Mouse (Mus musculus) midbrain, embryonic 15.5 days (tissue): ENCODE results near the gene Tssk4. TPM values are rescaled to one million over a fixed set of nuclear protein-coding genes. Genes with fewer than 3 reads are reported as not detected.

ENCODE experiments used
- ATAC-seq: fragments of 200-750 bp; cut with Nextera tagmentation; replicated peaks from 2 replicates; pipeline ENCODE4 v1.8.0; 2017; ENCODE audit warnings: moderate TSS enrichment
- H3K27ac ChIP-seq: fragments of 300-500 bp; sonication (generic); 2 replicates; pipeline ENCODE4 v1.5.1; 2015; ENCODE audit warnings: mild to moderate bottlenecking, inconsistent platforms
- H3K27me3 ChIP-seq: fragments of 300-500 bp; sonication (generic); replicated peaks from 2 replicates; pipeline ENCODE4 v1.6.1; 2015; ENCODE audit warnings: inconsistent platforms
- H3K36me3 ChIP-seq: fragments of 300-500 bp; sonication (generic); replicated peaks from 2 replicates; pipeline ENCODE4 v1.6.1; 2015; ENCODE audit warnings: inconsistent platforms
- H3K4me1 ChIP-seq: fragments of 300-500 bp; sonication (generic); 2 replicates; pipeline ENCODE4 v1.6.1; 2015; ENCODE audit warnings: inconsistent platforms
- H3K4me2 ChIP-seq: fragments of 300-500 bp; sonication (generic); 2 replicates; pipeline ENCODE4 v1.6.1; 2015; ENCODE audit warnings: inconsistent platforms, mild to moderate bottlenecking, moderate library complexity
- H3K4me3 ChIP-seq: fragments of 300-500 bp; sonication (generic); 2 replicates; pipeline ENCODE4 v1.5.1; 2015; ENCODE audit warnings: mild to moderate bottlenecking, inconsistent platforms
- H3K9ac ChIP-seq: fragments of 300-500 bp; sonication (generic); 2 replicates; pipeline ENCODE4 v1.6.1; 2015; ENCODE audit warnings: mild to moderate bottlenecking, inconsistent platforms
- H3K9me3 ChIP-seq: fragments of 300-500 bp; sonication (generic); 2 replicates; pipeline ENCODE4 v1.6.1; 2016; ENCODE audit warnings: inconsistent platforms
- WGBS: fragments of 180-500 bp; shearing (Covaris S2); methylation state at CpG from one replicate; pipeline ENCODE4 v1.1.7; 2015; ENCODE audit warnings: mixed read lengths; 5-methylcytosine and 5-hydroxymethylcytosine counted together
- polyA plus RNA-seq: library from polyadenylated mRNA; unstranded; fragments of >200 nt; fragmentation: Nextera tagmentation; extraction: Ambion mirVana; gene quantifications from 2 replicates; pipeline ENCODE4 v1.2.1, GENCODE M21; 2015

Gene Tssk4
- polyA plus RNA-seq = 0.41 and 0.43 TPM in 2 replicates

GRCm38 (mm10) chr14:55649884-55650283 lies at the start of gene Tssk4:
Gene Tssk4, plus strand, starts transcription at chr14:55650184.
- no peaks in the 10 kb centered on the region for H3K36me3 ChIP-seq
- H3K4me1 ChIP-seq = peaks cover 7% of the 10 kb centered on the region; the same call in 1 of the 2 replicates
- no peak within 1 kb of the TSS for H3K27ac ChIP-seq
- H3K27me3 ChIP-seq = no peaks in the 10 kb centered on the region
- 89% methylated on average over 2 of the region's 2 CpGs for WGBS
- no peak for ATAC-seq
- H3K4me2 ChIP-seq = no peak within 1 kb of the TSS
- no peak within 1 kb of the TSS for H3K4me3 ChIP-seq
- no peaks in the 10 kb centered on the region for H3K9me3 ChIP-seq
- no peak within 1 kb of the TSS for H3K9ac ChIP-seq

GRCm38 (mm10) chr14:55603271-55603632 lies 46.7 kb upstream of the Tssk4 start, which contains the start of gene Irf9:
Gene Irf9, plus strand, starts transcription at chr14:55603571.
- H3K4me1 ChIP-seq = peaks cover 8% of the 10 kb centered on the region
- no peaks in the 10 kb centered on the region for H3K27me3 ChIP-seq
- WGBS = 87% methylated on average over 7 of the region's 7 CpGs
- H3K4me2 ChIP-seq = peak within 1 kb of the TSS; percentile 41
- peaks cover 59% of the 10 kb centered on the region for H3K36me3 ChIP-seq
- H3K4me3 ChIP-seq = peak within 1 kb of the TSS; percentile 26
- no peaks in the 10 kb centered on the region for H3K9me3 ChIP-seq
- 0 out of 2 replicates have a peak within 1 kb of the TSS, but pooled peaks have one; percentile 38 for H3K27ac ChIP-seq
- no peak; the same call in 1 of the 2 replicates for ATAC-seq
- 0 out of 2 replicates have a peak within 1 kb of the TSS, but pooled peaks have one; percentile 2 for H3K9ac ChIP-seq

- Histone ChIP-seq H3K4me2 (peak overlapping the region; percentile 41), H3K9me3 (no peaks in the 10 kb centered on the region), H3K4me1 (peaks cover 8% of the 10 kb centered on the region), H3K27me3 (no peaks in the 10 kb centered on the region), H3K36me3 (peaks cover 58% of the 10 kb centered on the region), H3K27ac (0 out of 2 replicates have a peak overlapping the region, but pooled peaks have one; percentile 38), H3K9ac (0 out of 2 replicates have a peak overlapping the region, but pooled peaks have one; percentile 2), H3K4me3 (peak overlapping the region; percentile 26)
- peak; percentile 90 for ATAC-seq
- WGBS = 22% methylated on average over 19 of the region's 19 CpGs
Measured at GRCm38 (mm10) chr14:55603633-55604576, 46.1 kb upstream of the Tssk4 start.

- Histone ChIP-seq H3K9me3 (no peaks in the 10 kb centered on the region), H3K4me3 (no peak overlapping the region), H3K4me1 (peaks cover 8% of the 10 kb centered on the region), H3K4me2 (no peak overlapping the region), H3K27ac (no peak overlapping the region), H3K9ac (no peak overlapping the region), H3K27me3 (no peaks in the 10 kb centered on the region), H3K36me3 (peaks cover 57% of the 10 kb centered on the region)
- ATAC-seq = no peak
- 94% methylated on average over 11 of the region's 11 CpGs for WGBS
Measured at GRCm38 (mm10) chr14:55604823-55605222, 45.2 kb upstream of the Tssk4 start.

- Histone ChIP-seq H3K9ac (no peak overlapping the region), H3K27me3 (no peaks in the 10 kb centered on the region), H3K4me2 (no peak overlapping the region), H3K4me3 (no peak overlapping the region), H3K36me3 (peaks cover 49% of the 10 kb centered on the region), H3K4me1 (peaks cover 8% of the 10 kb centered on the region), H3K9me3 (no peaks in the 10 kb centered on the region), H3K27ac (no peak overlapping the region)
- WGBS = 94% methylated on average over 16 of the region's 16 CpGs
- no peak for ATAC-seq
Measured at GRCm38 (mm10) chr14:55605743-55606459, 44.1 kb upstream of the Tssk4 start.

- Histone ChIP-seq H3K4me1 (peaks cover 8% of the 10 kb centered on the region), H3K27me3 (no peaks in the 10 kb centered on the region), H3K4me2 (no peak overlapping the region), H3K9me3 (no peaks in the 10 kb centered on the region), H3K27ac (no peak overlapping the region), H3K4me3 (no peak overlapping the region), H3K36me3 (peaks cover 32% of the 10 kb centered on the region), H3K9ac (no peak overlapping the region)
- no peak for ATAC-seq
- WGBS = 98% methylated on average over 6 of the region's 6 CpGs
Measured at GRCm38 (mm10) chr14:55608339-55608738, 41.6 kb upstream of the Tssk4 start.

GRCm38 (mm10) chr14:55613346-55613745 lies 36.6 kb upstream of the Tssk4 start:
- no peaks in the 10 kb centered on the region for H3K9me3 ChIP-seq
- H3K27me3 ChIP-seq = no peaks in the 10 kb centered on the region
- H3K36me3 ChIP-seq = peaks cover 13% of the 10 kb centered on the region
- WGBS = 63% methylated on average over 6 of the region's 6 CpGs
- no peak overlapping the region for H3K4me2 ChIP-seq
- ATAC-seq = no peak
- H3K4me1 ChIP-seq = no peaks in the 10 kb centered on the region
- no peak overlapping the region for H3K27ac ChIP-seq
- H3K9ac ChIP-seq = no peak overlapping the region
- H3K4me3 ChIP-seq = no peak overlapping the region

GRCm38 (mm10) chr14:55614565-55615178 lies 35.3 kb upstream of the Tssk4 start:
- Histone ChIP-seq H3K4me3 (no peak overlapping the region), H3K27me3 (no peaks in the 10 kb centered on the region), H3K4me2 (no peak overlapping the region), H3K27ac (no peak overlapping the region), H3K36me3 (peaks cover 3% of the 10 kb centered on the region; the same call in 1 of the 2 replicates), H3K9me3 (no peaks in the 10 kb centered on the region), H3K9ac (no peak overlapping the region), H3K4me1 (no peaks in the 10 kb centered on the region)
- no peak for ATAC-seq
- WGBS = 81% methylated on average over 7 of the region's 7 CpGs

GRCm38 (mm10) chr14:55615876-55616275 lies 34.1 kb upstream of the Tssk4 start:
- Histone ChIP-seq H3K4me3 (no peak overlapping the region), H3K9ac (no peak overlapping the region), H3K9me3 (no peaks in the 10 kb centered on the region), H3K4me2 (no peak overlapping the region), H3K27me3 (no peaks in the 10 kb centered on the region), H3K4me1 (no peaks in the 10 kb centered on the region), H3K36me3 (no peaks in the 10 kb centered on the region), H3K27ac (no peak overlapping the region)
- WGBS = 60% methylated on average over 2 of the region's 2 CpGs
- no peak for ATAC-seq

GRCm38 (mm10) chr14:55616844-55617243 lies 33.1 kb upstream of the Tssk4 start:
- H3K9ac ChIP-seq = no peak overlapping the region
- no peaks in the 10 kb centered on the region for H3K4me1 ChIP-seq
- WGBS = 94% methylated on average over 2 of the region's 2 CpGs
- H3K9me3 ChIP-seq = no peaks in the 10 kb centered on the region
- no peaks in the 10 kb centered on the region for H3K36me3 ChIP-seq
- no peak overlapping the region for H3K4me3 ChIP-seq
- H3K27me3 ChIP-seq = no peaks in the 10 kb centered on the region
- no peak for ATAC-seq
- H3K27ac ChIP-seq = no peak overlapping the region
- no peak overlapping the region for H3K4me2 ChIP-seq

- Histone ChIP-seq H3K27me3 (no peaks in the 10 kb centered on the region), H3K27ac (no peak within 1 kb of the TSS), H3K4me1 (no peaks in the 10 kb centered on the region), H3K4me2 (peak within 1 kb of the TSS; percentile 31), H3K9me3 (no peaks in the 10 kb centered on the region), H3K4me3 (peak within 1 kb of the TSS; percentile 24), H3K9ac (no peak within 1 kb of the TSS), H3K36me3 (no peaks in the 10 kb centered on the region)
- WGBS = 21% methylated on average over 21 of the region's 21 CpGs
- ATAC-seq = peak; percentile 77
Measured at GRCm38 (mm10) chr14:55617822-55618221, 32.2 kb upstream of the Tssk4 start, which contains the start of gene Rec8. Gene Rec8, plus strand, starts transcription at chr14:55618037.
